Mouse (Mus musculus) megakaryocyte, embryonic 14.5 days (primary cell): Measurements from ENCODE around the gene Smim9.

ENCODE experiments used
- FLI1 ChIP-seq: IDR thresholded peaks from 2 replicates; pipeline ENCODE4 v1.6.1; 2012; ENCODE audit warnings: low read length, inconsistent platforms, mixed read lengths
- GATA1 ChIP-seq: IDR thresholded peaks from 3 replicates; pipeline ENCODE4 v1.6.1; 2012; ENCODE audit warnings: mixed read lengths, low read length, inconsistent platforms, borderline replicate concordance

GRCm38 (mm10) chrX:75138182-75138581 is 25.4 kb downstream of the Smim9 start:
- no peak for TF ChIP-seq GATA1
- TF ChIP-seq FLI1 = no peak
